Mouse (Mus musculus): ENCODE data around the gene Prkaa2.

Gene Prkaa2

GRCm38 (mm10) chr4:105016006-105016613 lies 93.6 kb downstream of the Prkaa2 start:
- no peak for DNase-seq (ENCODE audit: low read depth, low spot score)

- no peak for DNase-seq (ENCODE audit: low read depth, low spot score)
Measured at GRCm38 (mm10) chr4:105015496-105015895, 94.2 kb downstream of the Prkaa2 start.

- DNase-seq (ENCODE audit: low read depth, low spot score) = no peak
Measured at GRCm38 (mm10) chr4:105013718-105014117, 96.0 kb downstream of the Prkaa2 start.

- DNase-seq (ENCODE audit: low read depth, low spot score) = no peak
Measured at GRCm38 (mm10) chr4:105007360-105008018, 102.2 kb downstream of the Prkaa2 start.

- DNase-seq (ENCODE audit: low read depth, low spot score) = peak; percentile 26
Measured at GRCm38 (mm10) chr4:105004649-105005048, 105.0 kb downstream of the Prkaa2 start.

- DNase-seq (ENCODE audit: low read depth, low spot score) = no peak
Measured at GRCm38 (mm10) chr4:105004135-105004534, 105.6 kb downstream of the Prkaa2 start.

GRCm38 (mm10) chr4:105001736-105002135 lies 108.0 kb downstream of the Prkaa2 start:
- DNase-seq (ENCODE audit: low read depth, low spot score) = no peak

- DNase-seq (ENCODE audit: low read depth, low spot score) = no peak
Measured at GRCm38 (mm10) chr4:104999702-105000101, 110.0 kb downstream of the Prkaa2 start.

- no peak for DNase-seq (ENCODE audit: low read depth, low spot score)
Measured at GRCm38 (mm10) chr4:104993140-104993874, 116.4 kb downstream of the Prkaa2 start.

- DNase-seq (ENCODE audit: low read depth, low spot score) = no peak
Measured at GRCm38 (mm10) chr4:104992271-104992670, 117.4 kb downstream of the Prkaa2 start.

GRCm38 (mm10) chr4:104990686-104991085 lies 119.0 kb downstream of the Prkaa2 start:
- no peak for DNase-seq (ENCODE audit: low read depth, low spot score)

GRCm38 (mm10) chr4:104990016-104990415 lies 119.7 kb downstream of the Prkaa2 start:
- no peak for DNase-seq (ENCODE audit: low read depth, low spot score)

- no peak for DNase-seq (ENCODE audit: low read depth, low spot score)
Measured at GRCm38 (mm10) chr4:104988709-104989108, 121.0 kb downstream of the Prkaa2 start.

GRCm38 (mm10) chr4:104988102-104988501 lies 121.6 kb downstream of the Prkaa2 start:
- no peak for DNase-seq (ENCODE audit: low read depth, low spot score)

GRCm38 (mm10) chr4:104987631-104988030 lies 122.1 kb downstream of the Prkaa2 start:
- DNase-seq (ENCODE audit: low read depth, low spot score) = no peak

- no peak for DNase-seq (ENCODE audit: low read depth, low spot score)
Measured at GRCm38 (mm10) chr4:104985960-104986632, 123.6 kb downstream of the Prkaa2 start.

Data from ES-CJ7 (cell line).